Mouse (Mus musculus): Measurements from ENCODE around the gene Olfr266.

The Olfr266 gene

GRCm38 (mm10) chr3:106826187-106826586, at the start of gene Olfr266:
TSS of gene Olfr266 (minus strand) at chr3:106826287.
- DNase-seq (ENCODE audit: low read depth, low spot score): no peak

DNA sequence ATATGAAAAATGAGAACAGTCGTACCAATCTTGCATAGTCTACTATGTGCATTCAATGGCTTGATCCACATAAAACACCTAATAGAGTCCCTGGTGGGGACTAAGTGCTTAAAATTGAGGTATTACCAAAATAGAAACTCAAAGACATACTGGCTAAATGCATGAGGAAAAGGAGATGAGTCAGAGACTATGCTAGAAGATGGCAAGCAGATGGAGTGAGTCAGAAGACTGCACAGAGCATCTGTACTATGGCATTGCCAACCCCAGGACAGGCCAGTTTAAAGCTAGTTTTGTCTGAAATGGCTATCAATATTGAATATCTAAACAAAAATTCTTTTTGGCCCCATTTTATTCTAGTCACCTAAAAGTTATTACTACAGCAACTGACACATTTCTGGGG, 49.5 kb upstream of the Olfr266 start:
- DNase-seq (ENCODE audit: low read depth, low spot score): no peak

DNA sequence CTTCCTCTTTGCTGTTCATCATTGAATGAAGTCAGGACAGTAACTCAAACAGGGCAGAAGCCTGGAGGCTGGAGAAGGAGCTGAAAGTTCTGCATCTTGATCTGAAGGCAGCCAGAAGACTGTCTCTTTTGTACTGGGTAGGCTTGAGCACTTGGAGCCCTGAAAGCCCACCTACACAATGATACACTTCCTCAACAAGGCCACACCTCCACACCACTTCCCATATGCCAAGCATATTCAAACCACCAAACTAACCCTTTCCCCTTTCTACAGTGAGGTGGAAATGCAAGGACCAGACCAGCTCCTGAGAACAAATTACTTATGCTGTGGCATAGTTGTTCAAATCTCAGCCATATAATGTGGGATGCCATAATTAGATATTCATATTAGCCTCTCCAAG, 46.8 kb upstream of the Olfr266 start:
- DNase-seq (ENCODE audit: low read depth, low spot score): no peak

DNA sequence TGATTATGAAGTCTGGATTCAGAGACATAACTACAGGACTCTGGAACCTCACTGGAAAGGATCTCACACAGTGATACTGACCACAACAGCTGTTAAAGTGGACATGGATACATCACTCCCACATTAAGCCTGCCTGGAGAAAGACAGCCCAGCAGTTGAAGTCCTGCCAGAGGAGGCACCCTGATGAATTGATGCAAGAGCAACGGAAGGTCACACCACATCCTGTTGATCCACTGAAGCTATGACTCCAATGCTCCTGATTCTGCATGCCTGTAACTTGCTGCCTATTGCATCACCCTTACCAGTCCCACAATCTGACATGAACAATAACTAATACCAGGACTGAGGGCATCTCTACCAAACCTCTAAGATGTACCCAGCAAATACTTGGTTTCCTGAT, 6.0 kb upstream of the Olfr266 start:
- no peak for DNase-seq (ENCODE audit: low read depth, low spot score)

DNA sequence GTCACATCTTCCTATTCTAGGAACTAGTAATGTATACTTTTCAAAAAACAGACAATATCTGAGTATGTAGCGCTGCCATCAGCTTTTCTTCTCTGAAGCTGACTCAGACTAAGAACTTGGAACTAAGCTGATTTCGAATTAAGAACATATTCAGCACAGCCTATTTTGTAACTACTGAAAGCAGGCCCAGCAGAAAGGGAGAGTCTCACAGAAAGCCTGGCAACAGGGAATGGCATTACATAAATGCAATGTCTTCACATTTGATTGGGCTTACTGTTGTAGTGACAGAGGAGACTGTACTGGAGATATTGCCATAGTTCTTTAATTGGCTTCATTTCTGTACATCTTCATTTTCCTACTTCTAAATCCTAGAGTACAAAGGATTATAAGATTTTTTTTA, 8.4 kb downstream of the Olfr266 start:
- DNase-seq (ENCODE audit: low read depth, low spot score): no peak

DNA sequence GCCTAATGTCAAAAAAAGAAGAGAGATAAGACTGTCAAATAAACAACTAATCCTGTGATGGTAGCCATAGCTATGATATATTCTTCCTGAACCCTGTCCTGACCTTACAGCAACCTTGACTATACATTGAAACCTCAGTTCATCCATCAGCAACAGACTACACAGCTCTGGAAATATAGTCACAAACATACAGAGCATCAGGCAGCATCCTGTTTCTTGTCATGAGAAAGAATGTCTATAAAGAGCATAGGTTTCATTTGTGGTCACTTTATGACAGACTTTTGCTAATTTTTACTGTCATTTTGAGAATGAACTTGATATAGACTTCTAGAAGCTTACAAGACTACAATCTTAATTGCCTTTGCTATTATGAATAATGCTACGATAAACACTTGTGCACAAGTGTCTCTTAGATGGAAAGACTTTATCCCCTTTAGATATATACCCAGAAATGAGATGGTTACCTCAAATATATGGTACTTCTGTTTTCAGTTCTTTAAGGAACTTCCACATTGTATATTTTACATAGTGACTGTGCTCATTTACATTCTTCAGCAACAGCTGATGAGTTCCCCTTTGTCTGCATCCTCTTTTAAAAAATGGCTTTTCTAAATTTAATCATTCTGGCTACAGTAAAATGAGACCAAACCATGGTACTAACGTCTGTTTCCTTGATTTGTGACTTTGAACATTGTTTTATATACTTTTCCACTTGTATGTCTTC, 17.0 kb downstream of the Olfr266 start:
- no peak for DNase-seq (ENCODE audit: low read depth, low spot score)

DNA sequence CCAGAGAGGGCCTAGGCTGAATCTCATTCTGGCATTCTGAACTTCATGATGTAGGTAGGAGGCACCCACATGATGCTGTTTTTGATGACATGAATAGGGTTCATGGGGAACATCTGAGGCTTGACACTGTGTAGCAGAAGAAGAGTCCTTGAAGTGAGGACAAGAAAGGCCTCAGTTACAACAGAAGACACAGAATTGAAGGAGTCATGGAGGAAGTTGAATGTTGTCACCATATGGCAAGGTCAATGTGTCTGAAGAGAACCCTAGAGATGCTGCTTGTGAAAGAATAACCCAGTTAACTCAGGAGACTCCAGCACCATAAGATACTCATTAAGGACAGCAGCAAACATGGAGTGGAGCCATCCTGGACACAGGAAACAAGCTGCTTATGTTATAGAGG, 28.0 kb downstream of the Olfr266 start:
- no peak for DNase-seq (ENCODE audit: low read depth, low spot score)

- DNase-seq (ENCODE audit: low read depth, low spot score): no peak
Observed at GRCm38 (mm10) chr3:106789930-106790329, 36.2 kb downstream of the Olfr266 start, which contains the start of gene Cd53. TSS of gene Cd53 (minus strand) at chr3:106790149.

GRCm38 (mm10) chr3:106788440-106788887, 37.6 kb downstream of the Olfr266 start:
- no peak for DNase-seq (ENCODE audit: low read depth, low spot score)

GRCm38 (mm10) chr3:106787972-106788371, 38.1 kb downstream of the Olfr266 start:
- no peak for DNase-seq (ENCODE audit: low read depth, low spot score)

- DNase-seq (ENCODE audit: low read depth, low spot score): no peak
Observed at GRCm38 (mm10) chr3:106785130-106785529, 41.0 kb downstream of the Olfr266 start.

DNA sequence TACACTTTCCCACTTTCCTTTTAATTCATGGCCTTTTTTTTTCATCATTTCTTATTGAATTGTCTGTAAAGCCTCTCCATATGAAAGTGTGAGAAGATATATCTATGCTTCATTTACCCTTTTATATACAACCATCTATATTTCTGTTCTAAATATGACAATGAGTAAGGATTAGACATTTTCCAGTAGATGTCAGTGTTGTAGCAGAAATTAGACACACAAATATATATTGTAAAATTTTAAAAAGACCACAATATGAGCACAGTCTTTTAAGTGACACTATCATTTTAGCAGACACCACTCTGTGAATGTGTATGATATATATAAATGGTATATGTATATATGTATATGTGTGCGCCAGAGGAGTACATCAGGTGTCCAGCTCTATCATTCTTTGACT, 54.3 kb downstream of the Olfr266 start:
- DNase-seq (ENCODE audit: low read depth, low spot score): no peak

Data from retina, postnatal 7 days (tissue).